Mouse (Mus musculus) kidney, adult 8-10 months (tissue): ENCODE data around the gene Alg9.
"Not testable (repeated sequence)": the region's sequence is repeated elsewhere in the genome, so short reads cannot be mapped to it uniquely, and the experiment has no call there.

ENCODE experiments used
- DNase-seq, 2 experiments: peaks; one replicate each; pipeline ENCODE4 v3.0.0; 2022

Gene Alg9

GRCm38 (mm10) chr9:50819716-50820115 lies 44.9 kb downstream of the Alg9 start:
- DNase-seq = no peak

GRCm38 (mm10) chr9:50821651-50822050 lies 46.8 kb downstream of the Alg9 start:
- no peak for DNase-seq

- DNase-seq = no peak
These were observed 47.4 kb downstream of the Alg9 start for GRCm38 (mm10) chr9:50822216-50822615.

- no peak for DNase-seq
These were observed 49.1 kb downstream of the Alg9 start for GRCm38 (mm10) chr9:50823779-50824453.

- no peak for DNase-seq
These were observed 56.7 kb downstream of the Alg9 start for GRCm38 (mm10) chr9:50831514-50831913.

GRCm38 (mm10) chr9:50832162-50832561 lies 57.3 kb downstream of the Alg9 start:
- no peak for DNase-seq

- not testable (repeated sequence) for DNase-seq
These were observed 57.8 kb downstream of the Alg9 start for GRCm38 (mm10) chr9:50832582-50832981.

- DNase-seq = no peak
These were observed 59.0 kb downstream of the Alg9 start for GRCm38 (mm10) chr9:50833786-50834185.

GRCm38 (mm10) chr9:50835068-50835705 lies 60.4 kb downstream of the Alg9 start:
- no peak for DNase-seq

GRCm38 (mm10) chr9:50836097-50836496 lies 61.3 kb downstream of the Alg9 start:
- no peak for DNase-seq

GRCm38 (mm10) chr9:50841079-50841789 lies 66.4 kb downstream of the Alg9 start:
- no peak for DNase-seq

GRCm38 (mm10) chr9:50845081-50845480 lies 70.3 kb downstream of the Alg9 start, which contains the start of gene Ppp2r1b:
Gene Ppp2r1b, plus strand, starts transcription at chr9:50845301.
- peak; percentile 23 to 29 for DNase-seq

- DNase-seq = peak; percentile 86 to 88
These were observed 70.7 kb downstream of the Alg9 start for GRCm38 (mm10) chr9:50845547-50845946.

GRCm38 (mm10) chr9:50847133-50847532 lies 72.3 kb downstream of the Alg9 start:
- DNase-seq = no peak

GRCm38 (mm10) chr9:50847606-50848368 lies 73.0 kb downstream of the Alg9 start:
- peak; percentile 50 to 54 for DNase-seq

- DNase-seq = peak; percentile 68 to 74
These were observed 74.0 kb downstream of the Alg9 start for GRCm38 (mm10) chr9:50848821-50849220.

GRCm38 (mm10) chr9:50849249-50849648 lies 74.4 kb downstream of the Alg9 start:
- peak; percentile 85 to 95 for DNase-seq

- DNase-seq = no peak
These were observed 74.9 kb downstream of the Alg9 start for GRCm38 (mm10) chr9:50849755-50850154.

GRCm38 (mm10) chr9:50850271-50850670 lies 75.5 kb downstream of the Alg9 start:
- no peak for DNase-seq

GRCm38 (mm10) chr9:50850713-50851112 lies 75.9 kb downstream of the Alg9 start:
- DNase-seq = no peak

GRCm38 (mm10) chr9:50852634-50853349 lies 78.0 kb downstream of the Alg9 start:
- DNase-seq = no peak

- DNase-seq = no peak
These were observed 79.6 kb downstream of the Alg9 start for GRCm38 (mm10) chr9:50854376-50854775.
